Mouse (Mus musculus) hindbrain, postnatal 0 days (tissue): Measurements from ENCODE around the gene Hsf5. TPM values are rescaled to one million over a fixed set of nuclear protein-coding genes. Genes with fewer than 3 reads are reported as not detected.

Experiments used
- ATAC-seq: fragments of 200-750 bp; cut with Nextera tagmentation; 2 replicates; pipeline ENCODE4 v1.8.0; 2017; ENCODE audit warnings: mild to moderate bottlenecking, moderate TSS enrichment, moderate library complexity
- DNase-seq: peaks from one replicate; pipeline ENCODE4 v3.0.0-alpha.2; 2015; ENCODE audit warnings: low spot score
- H3K27ac ChIP-seq: fragments of 300-500 bp; sonication (generic); 2 replicates; pipeline ENCODE4 v1.5.1; 2014; ENCODE audit warnings: mild to moderate bottlenecking
- H3K27me3 ChIP-seq: fragments of 300-500 bp; sonication (generic); 2 replicates; pipeline ENCODE4 v1.6.1; 2014; ENCODE audit warnings: low read length, mixed read lengths; ENCODE audit not compliant: insufficient read depth
- H3K36me3 ChIP-seq: fragments of 300-500 bp; sonication (generic); 2 replicates; pipeline ENCODE4 v1.6.1; 2014; ENCODE audit warnings: low read length, mixed read lengths; ENCODE audit not compliant: insufficient read depth
- H3K4me1 ChIP-seq: fragments of 300-500 bp; sonication (generic); 2 replicates; pipeline ENCODE4 v1.6.1; 2014; ENCODE audit warnings: antibody characterized with exemption, low read length, mixed read lengths; ENCODE audit not compliant: insufficient read depth
- H3K4me2 ChIP-seq: fragments of 300-500 bp; sonication (generic); 2 replicates; pipeline ENCODE4 v1.6.1; 2014; ENCODE audit warnings: low read depth, mild to moderate bottlenecking, low read length, moderate library complexity, mixed read lengths
- H3K4me3 ChIP-seq: fragments of 300-500 bp; sonication (generic); 2 replicates; pipeline ENCODE4 v1.5.1; 2014; ENCODE audit warnings: low read length
- H3K9ac ChIP-seq: fragments of 300-500 bp; sonication (generic); replicated peaks from 2 replicates; pipeline ENCODE4 v1.6.1; 2014; ENCODE audit warnings: mild to moderate bottlenecking, low read length, moderate library complexity, mixed read lengths
- H3K9me3 ChIP-seq: fragments of 300-500 bp; sonication (generic); 2 replicates; pipeline ENCODE4 v1.6.1; 2016; ENCODE audit warnings: low read length, mixed read lengths
- CTCF ChIP-seq: IDR thresholded peaks from 2 replicates; pipeline ENCODE4 v1.5.1; 2016; ENCODE audit warnings: antibody characterized with exemption, control low read depth, low read depth
- WGBS: fragments of 180-500 bp; shearing (Covaris S2); extraction: QIAGEN DNeasy Blood & Tissue Kit; methylation state at CpG from one replicate; pipeline ENCODE4 v1.1.7; 2014; 5-methylcytosine and 5-hydroxymethylcytosine counted together
- polyA plus RNA-seq: library from polyadenylated mRNA; unstranded; fragments of >200 nt; fragmentation: Nextera tagmentation; extraction: Ambion mirVana; gene quantifications from 2 replicates; pipeline ENCODE4 v1.2.1, GENCODE M21; 2015
- total RNA-seq: library from RNA; depleted of rRNA; stranded (reverse); fragments of >200 nt; gene quantifications from 2 replicates; pipeline ENCODE4 v1.2.3, GENCODE M21; 2014

The Hsf5 gene
- total and polyA plus RNA-seq, 2 experiments from 2014 or later: 0.10 to 0.20 TPM

DNA sequence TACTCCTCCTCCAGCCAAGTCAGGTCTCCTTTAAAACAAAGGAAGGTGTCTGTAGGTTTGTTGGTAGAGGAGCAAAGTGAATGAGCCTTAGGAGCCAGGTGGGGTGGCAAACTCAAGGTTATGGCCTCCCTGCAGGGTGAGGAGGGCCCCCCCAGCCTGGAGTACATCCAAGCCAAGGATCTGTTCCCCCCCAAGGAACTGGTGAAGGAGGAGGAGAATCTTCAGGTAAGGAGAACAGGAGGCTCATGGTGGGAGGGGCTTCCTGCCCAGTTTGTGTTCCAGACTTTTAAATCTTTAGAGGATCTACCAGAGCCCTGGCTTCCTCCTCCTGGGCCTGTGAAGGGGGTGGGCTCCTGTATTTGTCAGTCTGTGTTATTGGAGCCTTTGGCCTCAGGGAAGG is 19.9 kb upstream of the Hsf5 start:
- peaks cover 46% of the 10 kb centered on the region for H3K36me3 ChIP-seq
- no peak for DNase-seq
- peak overlapping the region; percentile 77; the same call in 1 of the 2 replicates for H3K27ac ChIP-seq
- no peak for TF ChIP-seq CTCF
- no peak for ATAC-seq
- H3K4me2 ChIP-seq: peak overlapping the region; percentile 63
- H3K27me3 ChIP-seq: no peaks in the 10 kb centered on the region
- no peaks in the 10 kb centered on the region for H3K9me3 ChIP-seq
- H3K4me1 ChIP-seq: peaks cover 20% of the 10 kb centered on the region
- H3K9ac ChIP-seq: peak overlapping the region; percentile 84; the same call in 1 of the 2 replicates
- peak overlapping the region; percentile 61 for H3K4me3 ChIP-seq

DNA sequence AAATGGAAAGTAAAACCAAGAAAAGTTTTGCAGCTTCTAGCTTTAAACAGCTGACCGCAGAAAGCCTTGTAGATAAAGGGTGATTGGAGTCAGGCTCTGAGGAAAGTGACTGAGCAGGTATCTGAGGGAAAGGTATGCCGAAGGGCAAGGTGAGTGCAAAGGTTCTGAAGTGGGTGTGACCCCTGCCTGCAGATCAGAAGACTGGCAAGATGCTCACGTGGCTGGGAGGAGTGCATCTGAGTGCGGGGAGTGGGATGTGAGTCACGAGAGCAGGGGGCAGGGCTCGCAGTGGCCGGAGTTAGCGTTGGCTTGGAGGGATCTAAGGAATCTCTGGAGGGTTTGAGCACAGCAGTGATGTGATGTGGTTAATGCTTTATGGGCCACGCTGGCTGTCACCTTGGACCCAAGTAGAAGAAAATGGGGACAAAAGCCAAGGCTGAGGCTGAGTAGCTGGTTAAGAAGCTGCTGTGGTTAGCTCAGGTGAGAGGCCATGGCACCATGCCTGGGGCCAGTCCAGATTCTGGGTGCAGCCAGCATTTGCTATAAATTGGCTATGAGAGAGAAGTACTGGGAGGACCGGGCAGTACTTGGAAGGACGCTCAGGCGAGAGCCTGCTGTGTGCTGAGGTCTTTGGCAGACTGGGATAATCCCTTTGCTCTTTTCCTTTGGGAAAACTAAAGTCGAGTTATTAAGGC is 17.4 kb upstream of the Hsf5 start:
- Histone ChIP-seq H3K4me1 (peaks cover 15% of the 10 kb centered on the region), H3K27ac (no peak overlapping the region), H3K27me3 (no peaks in the 10 kb centered on the region), H3K4me2 (no peak overlapping the region), H3K36me3 (peaks cover 70% of the 10 kb centered on the region), H3K4me3 (no peak overlapping the region), H3K9ac (no peak overlapping the region), H3K9me3 (no peaks in the 10 kb centered on the region)
- DNase-seq: no peak
- 80% methylated on average over 13 of the region's 13 CpGs for WGBS
- ATAC-seq: no peak
- TF ChIP-seq CTCF: no peak

DNA sequence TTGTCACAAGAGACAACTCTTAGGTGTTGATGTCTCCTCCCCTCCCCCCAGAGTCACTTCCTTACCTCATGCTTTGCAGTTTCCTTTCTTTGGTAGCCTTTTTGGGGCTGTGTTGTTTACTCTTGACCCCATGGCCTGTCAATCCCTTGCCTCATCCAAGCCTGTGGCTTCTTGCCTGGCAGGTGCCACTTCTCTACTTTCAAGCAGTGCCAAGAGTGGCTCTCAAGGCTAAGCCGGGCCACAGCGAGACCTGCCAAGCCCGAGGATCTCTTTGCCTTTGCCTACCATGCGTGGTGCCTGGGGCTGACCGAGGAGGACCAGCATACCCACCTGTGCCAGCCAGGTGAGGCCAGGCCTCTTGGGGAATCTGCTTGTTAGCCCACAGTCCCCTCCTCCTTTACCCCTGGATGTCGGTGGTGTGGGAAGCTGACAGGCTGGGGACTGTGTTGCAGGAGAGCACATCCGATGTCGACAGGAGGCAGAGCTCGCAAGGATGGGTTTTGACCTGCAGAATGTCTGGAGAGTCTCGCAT is 16.6 kb upstream of the Hsf5 start:
- Histone ChIP-seq H3K4me2 (no peak overlapping the region), H3K27ac (no peak overlapping the region), H3K9me3 (no peaks in the 10 kb centered on the region), H3K36me3 (peaks cover 78% of the 10 kb centered on the region), H3K27me3 (no peaks in the 10 kb centered on the region), H3K9ac (no peak overlapping the region), H3K4me3 (no peak overlapping the region), H3K4me1 (peaks cover 8% of the 10 kb centered on the region)
- ATAC-seq (no peak), DNase-seq (no peak)
- 93% methylated on average over 10 of the region's 10 CpGs for WGBS
- TF ChIP-seq CTCF: no peak

DNA sequence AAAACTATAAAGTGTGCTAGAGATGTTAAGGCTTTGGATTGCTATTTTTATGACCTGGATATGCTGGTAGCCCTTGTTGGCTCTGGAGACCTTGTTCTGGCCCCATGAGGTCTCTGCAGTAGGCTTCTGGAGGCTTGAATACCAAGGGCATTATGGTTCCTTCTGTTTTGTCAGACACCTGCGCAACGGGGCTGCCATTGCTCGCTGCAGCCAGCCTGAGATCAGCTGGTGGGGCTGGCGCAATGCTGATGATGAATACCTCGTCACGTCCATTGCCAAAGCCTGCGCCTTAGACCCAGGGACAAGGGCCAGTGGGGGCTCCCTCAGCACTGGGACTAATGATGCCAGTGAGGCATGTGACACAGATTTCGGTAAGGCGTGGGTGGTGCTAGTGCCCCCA is 14.7 kb upstream of the Hsf5 start:
- Histone ChIP-seq H3K4me2 (no peak overlapping the region), H3K27ac (no peak overlapping the region), H3K9ac (no peak overlapping the region), H3K4me3 (no peak overlapping the region), H3K9me3 (no peaks in the 10 kb centered on the region), H3K27me3 (no peaks in the 10 kb centered on the region), H3K4me1 (peaks cover 1% of the 10 kb centered on the region; the same call in 1 of the 2 replicates), H3K36me3 (peaks cover 89% of the 10 kb centered on the region)
- WGBS: 89% methylated on average over 9 of the region's 9 CpGs
- no peak for TF ChIP-seq CTCF
- no peak for ATAC-seq
- no peak for DNase-seq

DNA sequence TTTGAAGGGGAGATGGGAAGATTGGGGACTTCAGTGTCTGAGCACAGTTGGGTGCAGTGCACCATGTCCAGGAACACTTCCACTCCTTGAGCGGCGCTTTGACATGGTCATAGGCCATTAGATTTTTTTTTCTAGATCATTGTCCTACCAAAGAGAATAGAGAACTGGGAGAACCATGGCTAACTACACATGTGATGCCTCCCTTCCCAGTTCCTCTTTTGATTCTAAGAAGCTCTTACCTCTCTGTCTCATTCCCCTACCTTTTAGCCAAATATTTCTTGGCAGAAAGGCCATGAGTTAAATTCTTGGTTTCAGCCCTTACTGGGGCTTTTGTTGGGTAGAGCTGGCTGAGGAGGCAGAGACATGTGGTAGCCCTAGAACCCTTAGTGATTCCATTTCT is 13.4 kb upstream of the Hsf5 start:
- Histone ChIP-seq H3K9ac (no peak overlapping the region), H3K9me3 (no peaks in the 10 kb centered on the region), H3K36me3 (peaks cover 81% of the 10 kb centered on the region), H3K4me1 (no peaks in the 10 kb centered on the region), H3K27ac (no peak overlapping the region), H3K27me3 (no peaks in the 10 kb centered on the region), H3K4me3 (no peak overlapping the region), H3K4me2 (no peak overlapping the region)
- ATAC-seq: no peak
- TF ChIP-seq CTCF: no peak
- no peak for DNase-seq
- 90% methylated on average over 2 of the region's 2 CpGs for WGBS

DNA sequence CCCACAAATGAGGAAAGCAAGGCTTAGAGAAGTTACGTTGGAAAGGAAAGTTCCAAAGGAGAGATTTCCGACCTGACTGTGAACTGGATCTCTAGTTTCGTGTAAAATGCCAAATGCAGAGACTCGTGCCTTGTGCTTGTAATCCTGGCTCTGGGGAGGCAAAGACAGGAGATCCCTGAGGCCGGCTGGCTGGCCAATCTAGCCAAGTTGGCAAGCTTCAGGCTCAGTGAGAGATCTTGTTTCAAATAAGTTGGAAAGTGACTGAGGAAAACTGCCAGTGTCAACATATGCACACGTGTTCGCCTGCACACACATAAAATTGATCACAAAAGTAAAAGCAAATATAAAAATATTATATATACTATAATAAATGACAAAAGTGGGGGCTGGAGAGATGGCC is 7.7 kb upstream of the Hsf5 start:
- no peak overlapping the region for H3K4me2 ChIP-seq
- no peaks in the 10 kb centered on the region for H3K9me3 ChIP-seq
- peaks cover 78% of the 10 kb centered on the region for H3K36me3 ChIP-seq
- DNase-seq (no peak), ATAC-seq (no peak)
- no peak overlapping the region for H3K27ac ChIP-seq
- no peak overlapping the region for H3K4me3 ChIP-seq
- no peaks in the 10 kb centered on the region for H3K4me1 ChIP-seq
- TF ChIP-seq CTCF: no peak
- no peak overlapping the region for H3K9ac ChIP-seq
- 79% methylated on average over 7 of the region's 7 CpGs for WGBS
- H3K27me3 ChIP-seq: no peaks in the 10 kb centered on the region

DNA sequence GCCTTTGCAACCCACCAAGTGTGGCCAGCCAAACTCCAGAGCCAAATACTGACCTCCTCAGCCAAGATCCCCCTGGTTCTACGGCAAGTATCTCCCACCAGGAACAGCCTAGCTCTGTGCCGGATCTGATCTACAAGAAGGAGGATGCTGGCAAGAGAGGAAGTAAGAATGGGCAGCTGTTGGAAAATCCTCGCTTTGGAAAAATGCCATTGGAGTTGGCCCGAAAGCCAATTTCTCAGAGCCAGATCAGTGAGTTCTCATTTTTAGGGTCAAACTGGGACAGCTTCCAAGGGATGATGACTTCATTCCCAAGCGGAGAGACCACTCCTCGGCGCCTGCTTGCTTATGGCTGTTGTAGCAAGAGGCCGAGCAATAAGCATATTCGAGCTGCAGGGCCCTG is 5.4 kb upstream of the Hsf5 start:
- DNase-seq (peak; percentile 13), ATAC-seq (no peak)
- no peaks in the 10 kb centered on the region for H3K27me3 ChIP-seq
- no peak for TF ChIP-seq CTCF
- H3K9ac ChIP-seq: no peak overlapping the region
- no peak overlapping the region for H3K4me3 ChIP-seq
- H3K4me2 ChIP-seq: no peak overlapping the region
- no peaks in the 10 kb centered on the region for H3K9me3 ChIP-seq
- H3K27ac ChIP-seq: no peak overlapping the region
- WGBS: 62% methylated on average over 9 of the region's 9 CpGs
- peaks cover 77% of the 10 kb centered on the region for H3K36me3 ChIP-seq
- H3K4me1 ChIP-seq: no peaks in the 10 kb centered on the region
